Mouse (Mus musculus) mature B cell (primary cell): ENCODE measurements around the gene Phf1.

Experiments used
- in situ Hi-C: fragments of 300-500 bp; cut with MboI; formaldehyde crosslinking; loops from 2 replicates; pipeline ENCODE4 v1.14.3; 2019

Gene Phf1

DNA sequence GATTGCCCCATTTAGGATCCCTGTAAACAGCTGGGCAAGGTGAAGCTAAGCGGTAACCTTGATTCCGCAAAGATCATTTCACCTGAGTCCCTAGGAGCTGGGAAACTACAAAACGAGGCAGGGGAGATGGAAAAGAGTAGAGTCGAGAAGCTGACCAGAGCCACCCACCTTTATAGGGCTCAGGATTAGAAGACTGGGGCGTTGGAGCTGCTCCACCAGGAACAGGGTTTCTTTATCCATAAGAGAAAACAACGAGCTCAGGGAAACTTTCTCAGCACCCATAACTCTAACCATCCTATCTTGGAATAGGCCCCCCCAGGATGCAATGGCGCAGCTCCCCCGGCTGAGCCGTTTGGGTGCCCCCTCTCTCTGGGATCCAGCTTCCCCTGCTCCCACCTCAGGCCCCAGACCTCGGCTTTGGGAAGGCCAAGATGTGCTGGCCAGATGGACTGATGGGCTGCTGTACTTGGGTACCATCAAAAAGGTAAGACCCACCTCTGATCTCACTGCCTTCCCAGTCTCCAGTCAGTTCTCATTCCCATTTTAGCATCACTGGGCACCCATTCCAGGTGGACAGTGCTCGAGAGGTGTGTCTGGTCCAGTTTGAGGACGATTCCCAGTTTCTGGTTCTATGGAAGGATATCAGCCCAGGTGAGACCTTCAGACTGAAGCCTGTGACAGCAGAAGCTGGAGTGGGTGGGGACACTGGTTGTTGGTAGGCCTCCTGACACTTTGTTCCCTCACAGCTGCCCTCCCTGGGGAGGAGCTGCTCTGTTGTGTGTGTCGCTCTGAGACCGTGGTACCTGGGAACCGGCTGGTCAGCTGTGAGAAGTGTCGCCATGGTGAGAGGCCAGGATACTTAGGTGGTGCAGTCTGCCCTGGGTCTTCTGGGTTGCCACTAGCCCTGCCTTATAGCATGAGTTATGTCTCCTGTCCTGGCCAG is 1.3 kb downstream of the Phf1 start:
- in situ Hi-C loops, result no loop called here

DNA sequence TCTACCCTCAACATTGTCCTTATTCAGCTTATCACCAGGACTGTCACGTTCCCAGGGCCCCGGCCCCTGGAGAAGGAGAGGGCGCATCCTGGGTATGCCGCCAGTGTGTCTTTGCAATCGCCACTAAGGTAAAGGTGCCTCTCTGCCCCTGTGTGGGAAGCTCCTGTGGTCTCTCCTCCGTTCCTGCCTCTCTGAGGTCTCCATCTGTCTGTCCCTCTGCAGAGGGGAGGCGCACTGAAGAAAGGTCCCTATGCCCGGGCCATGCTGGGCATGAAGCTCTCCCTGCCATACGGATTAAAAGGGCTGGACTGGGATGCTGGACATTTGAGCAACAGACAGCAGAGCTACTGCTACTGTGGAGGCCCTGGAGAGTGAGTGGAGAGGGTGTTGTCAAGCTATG is 2.2 kb downstream of the Phf1 start:
- in situ Hi-C loops, result no loop called here

DNA sequence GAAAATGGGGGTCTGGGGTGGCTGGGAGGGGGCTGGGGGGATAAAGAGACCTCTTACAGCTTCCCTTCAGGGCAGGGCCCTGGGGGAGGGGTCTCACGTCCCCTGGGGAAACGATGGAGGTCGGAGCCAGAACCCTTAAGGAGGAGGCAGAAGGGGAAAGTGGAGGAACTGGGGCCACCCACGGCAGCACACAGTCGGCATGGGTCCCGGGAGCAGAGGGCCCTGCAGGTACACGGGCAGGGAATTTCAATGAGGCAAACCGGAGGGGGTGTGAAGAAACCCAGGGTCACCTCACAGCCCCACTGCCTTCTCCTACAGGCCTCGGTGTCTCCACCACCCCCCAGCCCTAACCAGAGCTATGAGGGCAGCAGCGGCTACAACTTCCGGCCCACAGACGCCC is 3.6 kb downstream of the Phf1 start:
- in situ Hi-C loops, result no loop called here

GRCm38 (mm10) chr17:26936921-26937695 is 4.3 kb downstream of the Phf1 start:
- in situ Hi-C loops, result no loop called here

DNA sequence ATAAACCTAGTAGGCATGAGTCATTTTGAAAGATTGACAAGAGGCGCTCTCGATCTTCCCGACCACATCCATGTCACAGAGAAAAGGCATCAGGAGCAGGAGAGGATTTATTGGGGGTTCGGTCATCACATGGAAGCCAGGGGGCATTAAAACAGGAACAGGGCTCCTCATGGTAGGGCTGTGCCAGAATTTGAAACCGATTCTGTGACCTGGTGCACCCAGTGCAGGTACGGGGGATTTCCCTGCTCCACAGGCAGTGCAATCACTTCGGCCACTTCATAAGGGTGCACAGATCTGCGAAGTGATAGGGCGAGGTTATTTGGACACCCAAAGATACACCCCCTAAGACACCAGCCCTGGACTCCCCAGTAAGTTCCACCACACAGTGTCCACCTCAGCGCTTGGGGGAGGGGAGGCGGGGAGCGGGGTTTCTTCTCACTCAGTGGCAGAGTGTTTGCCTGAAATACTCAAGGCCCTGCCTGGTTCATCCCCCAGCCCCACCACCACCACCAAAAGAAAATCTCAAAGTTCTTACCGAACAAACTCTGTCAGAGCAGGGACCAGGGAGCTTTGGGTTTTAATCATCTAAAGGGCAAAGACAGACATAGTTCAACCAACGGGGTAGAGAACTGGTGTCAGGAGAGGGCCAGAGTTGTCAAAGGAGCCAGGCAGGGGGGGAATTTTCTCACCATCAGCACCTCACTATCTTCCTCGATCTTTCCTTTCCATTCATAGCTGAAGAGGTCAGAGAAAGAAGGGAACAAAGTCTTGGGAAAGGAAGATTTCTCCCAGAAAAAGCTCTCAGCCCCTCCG is 5.2 kb downstream of the Phf1 start:
- in situ Hi-C loops, result no loop called here

DNA sequence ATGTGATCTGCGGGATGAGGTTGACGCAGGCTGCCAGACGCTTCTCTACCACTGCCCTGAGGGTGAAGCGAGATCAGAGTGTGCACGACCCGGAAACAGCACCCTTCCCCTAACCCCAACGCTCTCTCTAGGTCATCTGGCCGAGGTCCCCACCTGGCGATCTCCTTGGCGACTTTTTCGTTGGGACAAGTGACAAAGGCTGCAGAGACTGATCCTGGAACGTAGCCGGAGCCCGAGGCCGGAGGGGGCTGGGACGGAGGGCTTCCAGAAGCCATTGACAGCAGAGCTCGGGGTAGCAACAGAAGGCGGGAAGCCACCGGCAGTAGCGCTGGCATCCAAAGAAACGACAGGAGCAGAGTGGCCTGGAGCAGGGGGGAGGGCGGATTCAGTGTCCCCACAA is 5.9 kb downstream of the Phf1 start:
- in situ Hi-C loops, result no loop called here

GRCm38 (mm10) chr17:26939178-26939972 is 6.5 kb downstream of the Phf1 start, which contains the start of gene Cuta:
Cuta (minus strand) TSS chr17:26939569.
- in situ Hi-C loops, result no loop called here

- in situ Hi-C loops, result no loop called here
These were observed 7.1 kb downstream of the Phf1 start for GRCm38 (mm10) chr17:26939973-26940300.

- in situ Hi-C loops, result no loop called here
These were observed 8.4 kb downstream of the Phf1 start, which contains the start of gene Syngap1 for GRCm38 (mm10) chr17:26941031-26941789. Syngap1 (plus strand) TSS chr17:26941253.

GRCm38 (mm10) chr17:26941841-26942570 is 9.2 kb downstream of the Phf1 start:
- in situ Hi-C loops, result no loop called here

GRCm38 (mm10) chr17:26945824-26946495 is 13.1 kb downstream of the Phf1 start:
- in situ Hi-C loops, result no loop called here

- in situ Hi-C loops, result no loop called here
These were observed 13.7 kb downstream of the Phf1 start for GRCm38 (mm10) chr17:26946567-26946966.

GRCm38 (mm10) chr17:26947231-26948100 is 14.6 kb downstream of the Phf1 start:
- in situ Hi-C loops, result no loop called here

GRCm38 (mm10) chr17:26948316-26949050 is 15.6 kb downstream of the Phf1 start:
- in situ Hi-C loops, result no loop called here

DNA sequence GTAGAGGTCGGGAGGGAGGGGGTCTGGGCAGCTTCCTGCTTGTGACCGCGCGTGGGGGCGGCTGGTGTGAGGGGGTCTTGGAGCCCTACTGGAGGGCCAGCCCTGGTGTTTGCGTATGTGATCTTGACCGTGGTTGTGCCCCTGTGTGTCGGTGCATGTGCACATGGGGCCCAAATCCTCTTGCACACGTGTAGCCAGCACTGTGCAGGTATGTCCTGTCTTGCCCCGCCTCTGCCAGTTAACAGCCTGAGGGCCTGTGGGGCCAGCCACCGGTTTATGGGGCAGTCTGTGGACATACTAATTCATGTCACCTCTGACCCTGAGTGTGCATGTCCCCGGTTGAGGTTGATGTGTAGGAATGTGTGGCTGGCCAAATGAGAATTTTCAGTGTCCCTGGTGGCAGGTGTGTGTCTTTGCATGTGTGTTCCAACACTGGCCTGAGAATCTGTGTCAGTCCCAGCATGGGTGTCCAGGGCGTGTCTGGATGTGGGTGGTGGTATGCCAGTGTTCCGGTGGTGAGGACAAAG is 16.3 kb downstream of the Phf1 start:
- in situ Hi-C loops, result no loop called here

DNA sequence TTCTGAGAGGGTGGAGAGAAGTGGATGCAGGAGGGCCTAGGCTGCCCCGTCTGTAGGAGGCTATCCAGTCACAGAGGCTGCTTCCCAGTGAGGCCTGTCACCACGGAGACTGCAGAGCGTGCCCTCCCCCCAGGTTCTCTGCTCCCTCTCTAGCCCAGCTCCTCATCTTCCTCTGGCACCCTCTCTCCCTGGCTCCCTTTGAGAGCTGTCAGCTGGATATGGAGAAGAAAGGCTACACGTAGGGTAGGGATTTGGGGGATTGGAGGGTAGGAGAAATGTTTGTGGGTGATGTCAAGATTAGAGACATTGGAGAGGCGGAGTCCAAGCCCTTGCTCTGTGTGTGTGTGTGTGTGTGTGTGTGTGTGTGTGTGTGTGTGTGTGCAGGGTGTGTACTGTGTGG is 17.0 kb downstream of the Phf1 start:
- in situ Hi-C loops, result no loop called here

- in situ Hi-C loops, result no loop called here
These were observed 17.9 kb downstream of the Phf1 start for GRCm38 (mm10) chr17:26950560-26951288.
